In the genomic region with DNA sequence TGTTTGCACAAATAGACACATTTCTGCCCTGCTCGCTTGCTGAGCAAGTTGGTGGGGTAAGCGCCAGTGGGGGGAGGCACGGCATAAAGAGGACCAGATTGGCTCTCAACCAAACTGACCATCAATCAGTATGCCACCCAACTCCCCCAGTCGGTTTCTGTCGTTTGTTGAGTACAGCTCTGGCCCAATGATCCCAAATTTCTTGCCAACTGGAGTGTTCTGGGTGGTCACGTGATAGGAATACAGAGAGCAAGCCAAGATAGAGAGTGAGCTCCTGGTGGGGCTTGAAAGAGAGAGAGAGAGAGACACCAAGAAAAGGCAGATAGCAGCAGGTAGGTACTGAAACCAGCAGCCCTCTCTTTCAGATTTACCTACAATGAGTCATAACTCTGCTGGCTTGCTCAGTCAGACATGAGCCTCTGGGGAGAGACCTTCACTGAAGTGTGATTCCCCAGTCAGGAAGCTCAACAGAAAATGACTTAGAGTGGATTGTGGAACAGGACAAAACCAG, we compare ENCODE assay signal across 10 mouse cellular contexts. TPM values are rescaled to one million over a fixed set of nuclear protein-coding genes. Genes with fewer than 3 reads are reported as not detected.
DNase-seq lines count a peak whose midpoint lies in the region; ATAC-seq lines count a peak whose summit lies in the region.
"Had no signal": no experiment of that assay in that cellular context is flagged by ENCODE, and none has a peak within 500 bp of the region (broad histone marks: within the 10 kb centered on the region; RNA-seq: fewer than 3 reads in every experiment).

No protein-coding gene starts in this region.

- no peak for DNase-seq in forebrain, embryonic 10.5 days (ENCODE audit: extremely low spot score, low spot score)
- no peak for DNase-seq in lung, postnatal 25 days (ENCODE audit: low spot score)
- DNase-seq in cerebellum, postnatal 10 days = peak; percentile 66 to 67
- no peak for DNase-seq in spleen, postnatal 4 days (ENCODE audit: low spot score in 2 of 2)

- no peak overlapping the region for H3K4me2 ChIP-seq in forebrain, embryonic 16.5 days (ENCODE audit: low read length)
- H3K4me2 ChIP-seq in lung, embryonic 16.5 days (ENCODE audit: low read depth, low read length) = no peak overlapping the region
- H3K4me2 ChIP-seq in neural tube, embryonic 14.5 days (ENCODE audit: low read depth, low read length) = no peak overlapping the region
- H3K4me2 ChIP-seq: embryonic facial prominence, embryonic 12.5 days had no signal

- peak; percentile 36; the same call in 1 of the 2 replicates for ATAC-seq in forebrain, embryonic 16.5 days
- peak; percentile 66 for ATAC-seq in lung, embryonic 16.5 days (ENCODE audit: low read depth)
- ATAC-seq in neural tube, embryonic 14.5 days (ENCODE audit: low read depth) = peak; percentile 60; the same call in 1 of the 2 replicates
- ATAC-seq in megakaryocyte, adult 5-6 weeks (ENCODE audit: poor library complexity, severe bottlenecking) = no peak

- no peak overlapping the region for H3K4me3 ChIP-seq in forebrain, embryonic 16.5 days (replicated peaks; ENCODE audit: low read length)
- no peak overlapping the region for H3K4me3 ChIP-seq in forebrain, embryonic 10.5 days
- no peak overlapping the region for H3K4me3 ChIP-seq in lung, embryonic 16.5 days (ENCODE audit: low read length)
- H3K4me3 ChIP-seq in neural tube, embryonic 14.5 days (ENCODE audit: low read depth, low read length) = no peak overlapping the region
- H3K4me3 ChIP-seq: embryonic facial prominence, embryonic 12.5 days; myocyte had no signal

- no peak overlapping the region for H3K9ac ChIP-seq in forebrain, embryonic 16.5 days (replicated peaks; ENCODE audit: low read depth, low read length)
- H3K9ac ChIP-seq in lung, embryonic 16.5 days (ENCODE audit: low read length) = no peak overlapping the region
- H3K9ac ChIP-seq in neural tube, embryonic 14.5 days (replicated peaks; ENCODE audit: low read depth, low read length) = no peak overlapping the region
- H3K9ac ChIP-seq: embryonic facial prominence, embryonic 12.5 days had no signal

- no peaks in the 10 kb centered on the region; the same call in 1 of the 2 replicates for H3K36me3 ChIP-seq in forebrain, embryonic 16.5 days (ENCODE audit: control insufficient read depth, insufficient read depth)
- H3K36me3 ChIP-seq in forebrain, embryonic 10.5 days (replicated peaks) = no peaks in the 10 kb centered on the region
- H3K36me3 ChIP-seq in lung, embryonic 16.5 days (ENCODE audit: control insufficient read depth, insufficient read depth, low read length) = peaks cover 3% of the 10 kb centered on the region; the same call in 1 of the 2 replicates
- H3K36me3 ChIP-seq in neural tube, embryonic 14.5 days (ENCODE audit: control insufficient read depth, insufficient read depth, low read length) = peaks cover 3% of the 10 kb centered on the region; the same call in 1 of the 2 replicates
- H3K36me3 ChIP-seq: embryonic facial prominence, embryonic 12.5 days had no signal

- WGBS in forebrain, embryonic 16.5 days = 52% methylated on average over 6 of the region's 6 CpGs
- 91% methylated on average over 6 of the region's 6 CpGs for WGBS in forebrain, embryonic 10.5 days
- 18% methylated on average over 6 of the region's 6 CpGs for WGBS in lung, embryonic 16.5 days
- WGBS in neural tube, embryonic 14.5 days = 74% methylated on average over 6 of the region's 6 CpGs

- H3K27ac ChIP-seq in forebrain, embryonic 16.5 days (ENCODE audit: low read length) = no peak overlapping the region
- no peak overlapping the region for H3K27ac ChIP-seq in forebrain, embryonic 10.5 days
- no peak overlapping the region for H3K27ac ChIP-seq in lung, embryonic 16.5 days (ENCODE audit: low read length)
- no peak overlapping the region; the same call in 1 of the 2 replicates for H3K27ac ChIP-seq in neural tube, embryonic 14.5 days (ENCODE audit: low read depth, low read length)
- H3K27ac ChIP-seq: embryonic facial prominence, embryonic 12.5 days had no signal

- H3K4me1 ChIP-seq in forebrain, embryonic 16.5 days (replicated peaks; ENCODE audit: control insufficient read depth, insufficient read depth, low read length) = peaks cover 17% of the 10 kb centered on the region
- H3K4me1 ChIP-seq in forebrain, embryonic 10.5 days = peaks cover 25% of the 10 kb centered on the region
- peaks cover 20% of the 10 kb centered on the region for H3K4me1 ChIP-seq in lung, embryonic 16.5 days (replicated peaks; ENCODE audit: control insufficient read depth, insufficient read depth, low read length)
- no peaks in the 10 kb centered on the region for H3K4me1 ChIP-seq in neural tube, embryonic 14.5 days (ENCODE audit: control insufficient read depth, insufficient read depth, low read length)

- H3K9me3 ChIP-seq in forebrain, embryonic 16.5 days (ENCODE audit: control insufficient read depth, low read length) = no peaks in the 10 kb centered on the region
- no peaks in the 10 kb centered on the region for H3K9me3 ChIP-seq in forebrain, embryonic 10.5 days
- H3K9me3 ChIP-seq in lung, embryonic 16.5 days (ENCODE audit: control insufficient read depth, low read length) = no peaks in the 10 kb centered on the region
- H3K9me3 ChIP-seq in neural tube, embryonic 14.5 days (ENCODE audit: control insufficient read depth, low read length) = no peaks in the 10 kb centered on the region
- H3K9me3 ChIP-seq: embryonic facial prominence, embryonic 12.5 days had no signal

- H3K27me3 ChIP-seq in forebrain, embryonic 16.5 days (replicated peaks; ENCODE audit: control insufficient read depth, insufficient read depth, low read length) = no peaks in the 10 kb centered on the region
- H3K27me3 ChIP-seq in forebrain, embryonic 10.5 days (ENCODE audit: poor library complexity, severe bottlenecking) = no peaks in the 10 kb centered on the region
- no peaks in the 10 kb centered on the region for H3K27me3 ChIP-seq in lung, embryonic 16.5 days (ENCODE audit: control insufficient read depth, insufficient read depth, low read depth, low read length)
- H3K27me3 ChIP-seq in neural tube, embryonic 14.5 days (ENCODE audit: control insufficient read depth, insufficient read depth, low read length) = no peaks in the 10 kb centered on the region
- H3K27me3 ChIP-seq: embryonic facial prominence, embryonic 12.5 days had no signal

RNA-seq across cellular contexts. Expression of a gene that starts 57.6 kb away (rescaled TPM):
- polyA plus RNA-seq in forebrain, embryonic 16.5 days (2015; fragmentation: Nextera tagmentation; extraction: Ambion mirVana) = 12.1 and 15.3 TPM in 2 replicates
- 1.6 and 2.2 TPM in 2 replicates for polyA plus RNA-seq in forebrain, embryonic 10.5 days (2016; fragmentation: Nextera tagmentation; extraction: Ambion mirVana)
- 8.3 and 9.8 TPM in 2 replicates for polyA plus RNA-seq in lung, embryonic 16.5 days (2015; fragmentation: Nextera tagmentation; extraction: Ambion mirVana)
- 7.5 and 9.4 TPM in 2 replicates for polyA plus RNA-seq in neural tube, embryonic 14.5 days (2014; fragmentation: Nextera tagmentation; extraction: Ambion mirVana)
- total RNA-seq in megakaryocyte, adult 5-6 weeks (2015) = 4.8 and 9.0 TPM in 2 replicates
- total RNA-seq in megakaryocyte, adult 5-6 weeks (2017) = 5.9 and 22.2 TPM in 2 replicates

Comparison
In these comparisons a context has a peak if more than half of its experiments do, and no peak if none do; other contexts are left out.
1. DNase-seq: peak in cerebellum, postnatal 10 days (2 of 2); none in forebrain, embryonic 10.5 days (single experiment), lung, postnatal 25 days (single experiment) and spleen, postnatal 4 days (0 of 2).